Mouse (Mus musculus) myocyte (in vitro differentiated cells): ENCODE data around the gene Rnls. TPM values are rescaled to one million over a fixed set of nuclear protein-coding genes. Genes with fewer than 3 reads are reported as not detected.

Source experiments
- H3K27me3 ChIP-seq: one replicate; pipeline ENCODE4 v1.6.1; 2011; ENCODE audit not compliant: control insufficient read depth, insufficient read depth, insufficient read length
- H3K36me3 ChIP-seq: one replicate; pipeline ENCODE4 v1.6.1; 2011; ENCODE audit not compliant: control insufficient read depth, insufficient read depth
- H3K4me2 ChIP-seq: one replicate; pipeline ENCODE4 v1.6.1; 2011; ENCODE audit warnings: low read depth, control low read depth
- H3K4me3 ChIP-seq: one replicate; pipeline ENCODE4 v1.5.1; 2011; ENCODE audit warnings: mild to moderate bottlenecking, control low read depth, moderate library complexity
- H3K79me2 ChIP-seq: one replicate; pipeline ENCODE4 v1.6.1; 2011; ENCODE audit not compliant: control insufficient read depth, insufficient read depth
- H3ac ChIP-seq: one replicate; pipeline ENCODE4 v1.6.1; 2011; ENCODE audit not compliant: control insufficient read depth, insufficient read length
- CEBPB ChIP-seq: IDR thresholded peaks from 2 replicates; pipeline ENCODE4 v1.6.1; 2011; ENCODE audit warnings: mild to moderate bottlenecking, moderate library complexity; ENCODE audit not compliant: poor library complexity, insufficient read depth, severe bottlenecking
- E2F4 ChIP-seq: IDR thresholded peaks from one replicate; pipeline ENCODE4 v1.6.1; 2011; ENCODE audit warnings: mild to moderate bottlenecking, control low read depth, moderate library complexity; ENCODE audit not compliant: insufficient read depth
- MAX ChIP-seq: IDR thresholded peaks from one replicate; pipeline ENCODE4 v1.6.1; 2011; ENCODE audit warnings: low read depth, mild to moderate bottlenecking, control low read depth
- MYOD1 ChIP-seq, 3 experiments: IDR thresholded peaks; one replicate each; pipeline ENCODE4 v1.6.1; 2011; ENCODE audit warnings: control low read depth in 2 of 3, low read depth in 2 of 3, mild to moderate bottlenecking in 2 of 3, moderate library complexity in 1 of 3; ENCODE audit not compliant: insufficient read length in 2 of 3, control insufficient read depth in 1 of 3
- MYOG ChIP-seq, 3 experiments: IDR thresholded peaks; one replicate each; pipeline ENCODE4 v1.6.1; 2011; ENCODE audit warnings: control low read depth in 2 of 3, low read depth in 2 of 3, mild to moderate bottlenecking in 2 of 3; ENCODE audit not compliant: insufficient read length in 2 of 3, control insufficient read depth in 1 of 3, insufficient read depth in 1 of 3
- POLR2A ChIP-seq: IDR thresholded peaks from one replicate; pipeline ENCODE4 v1.6.1; 2011; ENCODE audit warnings: low read depth, mild to moderate bottlenecking, control low read depth, moderate library complexity; ENCODE audit not compliant: insufficient read length
- POLR2AphosphoS2 ChIP-seq: IDR thresholded peaks from one replicate; pipeline ENCODE4 v1.6.1; 2011; ENCODE audit warnings: low read depth, control low read depth; ENCODE audit not compliant: insufficient read length
- REST ChIP-seq: IDR thresholded peaks from one replicate; pipeline ENCODE4 v1.6.1; 2011; ENCODE audit warnings: mild to moderate bottlenecking, control low read depth, moderate library complexity; ENCODE audit not compliant: insufficient read depth, insufficient read length
- SRF ChIP-seq: IDR thresholded peaks from one replicate; pipeline ENCODE4 v1.6.1; 2011; ENCODE audit warnings: low read depth; ENCODE audit not compliant: control insufficient read depth, insufficient read length
- TCF12 ChIP-seq: IDR thresholded peaks from one replicate; pipeline ENCODE4 v1.6.1; 2011; ENCODE audit warnings: mild to moderate bottlenecking, control low read depth; ENCODE audit not compliant: poor library complexity, insufficient read depth, severe bottlenecking
- TCF3 ChIP-seq: IDR thresholded peaks from one replicate; pipeline ENCODE4 v1.6.1; 2011; ENCODE audit warnings: low read depth, control low read depth; ENCODE audit not compliant: insufficient read length
- USF1 ChIP-seq: IDR thresholded peaks from one replicate; pipeline ENCODE4 v1.6.1; 2011; ENCODE audit warnings: low read depth, mild to moderate bottlenecking, control low read depth, moderate library complexity
- polyA plus RNA-seq: library from polyadenylated mRNA; unstranded; fragments of >200 nt; fragmentation: generic; extraction: Trizol; gene quantifications from one replicate; pipeline ENCODE4 v1.2.1, GENCODE M21; 2012; ENCODE audit warnings: missing spikeins

Rnls gene
- polyA plus RNA-seq, 1 experiment, result 2.0 TPM

DNA sequence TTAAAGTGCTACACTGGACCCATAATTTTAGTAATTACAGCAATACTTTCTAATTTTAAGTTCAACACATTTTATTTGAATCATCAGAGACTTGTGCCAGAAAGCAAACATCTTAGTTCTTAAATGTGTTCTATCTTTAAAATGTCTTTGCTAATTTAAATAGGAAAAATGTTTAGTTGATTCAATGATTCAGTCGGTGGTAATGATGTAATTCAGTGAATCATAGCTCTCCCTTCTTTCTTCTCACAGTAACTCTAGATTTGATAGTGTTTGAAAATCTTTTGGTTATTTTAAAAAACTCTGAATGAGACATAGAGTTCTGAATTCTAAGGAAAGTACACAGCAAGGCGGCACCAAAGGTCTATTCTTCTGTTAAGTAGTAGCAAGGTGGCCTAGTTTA lies 23.3 kb downstream of the Rnls start:
- TF ChIP-seq TCF3 (no peak), MYOG (IDR thresholded peaks at IDR 0.05; ENCODE audit: control insufficient read depth in 1 of 3, insufficient read depth in 1 of 3, insufficient read length in 2 of 3, low read depth in 2 of 3) (no peak), CEBPB (no peak)

DNA sequence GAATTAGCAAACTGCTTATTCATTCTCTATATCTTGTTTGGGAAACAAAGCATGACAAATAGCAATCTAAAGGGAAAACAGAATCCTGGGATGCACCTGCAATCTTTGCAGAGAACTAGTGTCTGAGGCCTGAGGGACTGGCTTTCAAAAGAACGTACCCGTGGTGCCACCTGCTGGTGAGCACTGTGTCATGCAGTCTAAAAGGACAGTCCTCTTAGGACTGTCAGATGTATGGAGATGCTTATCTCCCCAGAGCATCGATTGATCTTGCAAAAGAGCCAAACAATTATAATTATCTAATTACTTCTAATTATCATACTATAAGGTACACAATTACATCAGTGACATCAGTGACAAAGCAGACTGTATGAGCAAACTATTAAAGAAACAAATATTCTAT lies 25.4 kb downstream of the Rnls start:
- no peak for TF ChIP-seq TCF3
- TF ChIP-seq CEBPB, result no peak
- no peak for TF ChIP-seq SRF
- no peak for TF ChIP-seq TCF12
- no peaks in the 10 kb centered on the region for H3K27me3 ChIP-seq

More for the DNA sequence above, 23.3 kb downstream of the Rnls start:
- no peak overlapping the region for H3ac ChIP-seq
- no peak overlapping the region for H3K4me2 ChIP-seq
- H3K79me2 ChIP-seq, result no peaks in the 10 kb centered on the region
- no peaks in the 10 kb centered on the region for H3K36me3 ChIP-seq
- no peak overlapping the region for H3K4me3 ChIP-seq
- no peaks in the 10 kb centered on the region for H3K27me3 ChIP-seq

DNA sequence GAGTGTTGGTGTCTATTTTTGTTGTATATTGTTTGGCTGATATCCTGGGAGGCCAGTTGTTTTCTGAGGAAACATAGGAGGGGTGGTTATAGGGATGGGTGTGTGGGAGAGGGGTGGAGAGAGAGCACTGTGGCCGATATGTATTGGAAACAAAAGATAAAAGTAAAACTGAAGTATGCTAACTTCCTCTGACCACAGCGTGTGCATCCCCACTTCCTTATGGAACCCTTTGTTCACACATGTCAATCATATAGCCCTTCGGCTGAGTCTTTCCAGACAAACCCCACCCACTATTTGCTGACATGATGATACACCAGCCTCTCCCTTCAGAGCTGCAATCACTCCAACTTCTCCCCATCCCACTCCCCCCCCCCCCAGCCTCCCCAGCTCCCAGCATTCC lies 35.1 kb downstream of the Rnls start:
- TF ChIP-seq REST (no peak), SRF (no peak), TCF12 (no peak), USF1 (no peak), POLR2A (no peak), TCF3 (no peak), POLR2AphosphoS2 (no peak), MYOD1 (IDR thresholded peaks at IDR 0.05; ENCODE audit: control insufficient read depth in 1 of 3, insufficient read length in 2 of 3, low read depth in 2 of 3) (no peak), E2F4 (no peak), CEBPB (no peak), MAX (no peak), MYOG (IDR thresholded peaks at IDR 0.05; ENCODE audit: control insufficient read depth in 1 of 3, insufficient read depth in 1 of 3, insufficient read length in 2 of 3, low read depth in 2 of 3) (no peak)
- no peaks in the 10 kb centered on the region for H3K79me2 ChIP-seq
- H3ac ChIP-seq, result no peak overlapping the region
- no peaks in the 10 kb centered on the region for H3K36me3 ChIP-seq
- H3K27me3 ChIP-seq, result no peaks in the 10 kb centered on the region
- H3K4me2 ChIP-seq, result no peak overlapping the region
- no peak overlapping the region for H3K4me3 ChIP-seq

More for the DNA sequence above, 25.4 kb downstream of the Rnls start:
- no peak overlapping the region for H3K4me3 ChIP-seq
- H3K79me2 ChIP-seq, result no peaks in the 10 kb centered on the region
- H3K4me2 ChIP-seq, result no peak overlapping the region
- H3ac ChIP-seq, result no peak overlapping the region
- H3K36me3 ChIP-seq, result no peaks in the 10 kb centered on the region

DNA sequence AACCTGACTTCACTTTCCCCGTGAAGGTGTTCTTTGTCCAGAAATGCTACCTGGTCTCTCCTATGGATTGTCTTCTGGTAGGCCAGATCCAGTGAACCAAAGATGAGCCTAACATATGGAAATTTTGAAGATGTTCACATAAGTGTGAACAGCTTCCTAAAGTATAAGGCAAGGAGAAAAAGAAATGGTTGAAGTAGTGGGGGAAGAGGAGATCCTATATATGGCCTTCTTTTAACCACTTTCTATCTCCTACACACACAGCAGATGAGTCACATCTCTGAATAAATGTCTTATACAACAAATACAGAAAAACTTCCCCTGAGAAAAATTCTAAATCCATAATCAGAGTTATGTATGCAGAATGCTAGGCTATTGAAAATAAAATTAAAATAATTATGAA lies 52.0 kb downstream of the Rnls start:
- Histone ChIP-seq H3K27me3 (no peaks in the 10 kb centered on the region), H3K36me3 (no peaks in the 10 kb centered on the region), H3K4me2 (no peak overlapping the region), H3ac (no peak overlapping the region), H3K4me3 (no peak overlapping the region), H3K79me2 (no peaks in the 10 kb centered on the region)
- TF ChIP-seq POLR2A, result no peak
- no peak for TF ChIP-seq E2F4
- TF ChIP-seq MYOD1 (IDR thresholded peaks at IDR 0.05; ENCODE audit: control insufficient read depth in 1 of 3, insufficient read length in 2 of 3, low read depth in 2 of 3), result no peak
- TF ChIP-seq TCF12, result no peak
- TF ChIP-seq POLR2AphosphoS2, result no peak
- TF ChIP-seq CEBPB, result no peak
- no peak for TF ChIP-seq MYOG (IDR thresholded peaks at IDR 0.05; ENCODE audit: control insufficient read depth in 1 of 3, insufficient read depth in 1 of 3, insufficient read length in 2 of 3, low read depth in 2 of 3)
- no peak for TF ChIP-seq MAX
- no peak for TF ChIP-seq USF1
- TF ChIP-seq REST, result no peak
- TF ChIP-seq SRF, result no peak

DNA sequence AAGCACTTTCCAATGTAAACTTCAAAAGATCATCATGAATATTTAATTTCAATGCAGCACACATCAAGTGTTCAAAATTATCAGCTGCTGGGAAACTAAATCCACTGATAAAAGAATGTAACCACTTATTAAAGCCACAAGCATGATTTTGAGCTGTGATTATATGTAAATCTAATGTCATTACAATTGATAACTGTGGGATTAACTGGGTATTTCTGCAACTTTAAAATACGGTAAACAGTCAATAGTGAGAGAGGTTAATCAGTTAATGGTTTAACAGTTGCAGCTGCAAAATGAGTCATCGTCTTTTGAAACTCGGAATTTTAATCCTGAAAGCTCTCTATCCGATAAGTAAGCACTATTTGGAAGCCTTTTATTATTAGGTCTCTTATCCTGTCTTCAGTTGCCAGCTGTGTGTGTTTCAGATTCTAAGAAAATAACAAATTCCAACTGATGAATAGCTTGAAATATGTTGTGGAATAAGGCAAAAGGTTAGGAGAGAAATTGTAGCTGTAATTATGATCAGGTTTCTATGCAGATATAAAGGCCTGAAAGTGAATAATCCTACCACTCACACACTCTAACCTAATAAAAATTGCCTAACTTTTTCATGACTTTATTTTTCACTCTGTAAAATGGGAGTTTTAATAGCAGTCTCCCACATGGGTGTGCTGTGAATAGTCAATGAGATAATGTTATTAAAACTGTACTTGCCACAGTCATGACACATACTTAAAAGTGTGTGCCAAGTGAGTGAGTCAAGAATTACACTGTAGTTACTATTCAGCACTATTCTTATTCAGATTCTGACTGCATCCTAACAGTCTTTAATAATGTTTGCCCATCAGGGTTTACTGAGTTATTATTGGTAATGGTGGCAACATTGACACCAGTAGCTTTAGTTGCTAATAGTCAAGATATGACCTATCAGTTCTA lies 65.1 kb downstream of the Rnls start:
- H3K79me2 ChIP-seq, result no peaks in the 10 kb centered on the region
- H3K27me3 ChIP-seq, result no peaks in the 10 kb centered on the region
- no peak for TF ChIP-seq MAX
- TF ChIP-seq CEBPB, result no peak
- TF ChIP-seq POLR2AphosphoS2, result no peak
- no peak overlapping the region for H3K4me2 ChIP-seq
- H3ac ChIP-seq, result no peak overlapping the region
- H3K36me3 ChIP-seq, result no peaks in the 10 kb centered on the region
- H3K4me3 ChIP-seq, result no peak overlapping the region
